Mouse (Mus musculus) macrophage (primary cell): ENCODE measurements around the gene Mpdz. TPM values are rescaled to one million over a fixed set of nuclear protein-coding genes. Genes with fewer than 3 reads are reported as not detected.

ENCODE experiments used
- H3K27ac ChIP-seq: fragments of 350-480 bp; formaldehyde crosslinking; 2 replicates; pipeline ENCODE4 v1.9.0; 2021
- H3K36me3 ChIP-seq: fragments of 350-480 bp; formaldehyde crosslinking; 2 replicates; pipeline ENCODE4 v1.9.0; 2021; ENCODE audit errors: inconsistent target
- H3K4me3 ChIP-seq: fragments of 350-480 bp; formaldehyde crosslinking; 2 replicates; pipeline ENCODE4 v1.9.0; 2021; ENCODE audit errors: inconsistent target
- H3K79me2 ChIP-seq: fragments of 350-480 bp; formaldehyde crosslinking; 2 replicates; pipeline ENCODE4 v1.9.0; 2021; ENCODE audit errors: inconsistent target
- WGBS: methylation state at CpG from one replicate; pipeline ENCODE4 v1.1.7; 2026; ENCODE audit warnings: inconsistent platforms; ENCODE audit not compliant: missing documents; 5-methylcytosine and 5-hydroxymethylcytosine counted together
- polyA plus RNA-seq: library from polyadenylated mRNA; stranded (reverse); fragments of 250-400 nt; gene quantifications from 3 replicates; pipeline ENCODE4 v1.2.4, GENCODE M21; 2018; ENCODE audit warnings: inconsistent platforms
- total RNA-seq, 78 experiments: library from RNA; depleted of rRNA; stranded (reverse); fragments of 250-400 nt; gene quantifications; 1 replicate in 9 of 78; 2 replicates in 24 of 78; 3 replicates in 43 of 78; 4 replicates in 2 of 78; pipeline ENCODE4 v1.2.4; 2018; ENCODE audit warnings: inconsistent platforms in 56 of 78

The Mpdz gene
- 1 to 10 TPM in 1 of 26 experiments, under 1 TPM in 1, not detected in 24; 0.49 to 3.4 TPM for total RNA-seq (2018; cell fraction: chromatin; rRNA removed)
- total RNA-seq (2018; cell fraction: cytosol; rRNA removed), result not detected
- total RNA-seq (2018; cell fraction: nucleus; rRNA removed), result 1 to 10 TPM in 1 of 26 experiments, under 1 TPM in 1, not detected in 24; 0.10 to 2.2 TPM
- not detected in 3 replicates for polyA plus RNA-seq

DNA sequence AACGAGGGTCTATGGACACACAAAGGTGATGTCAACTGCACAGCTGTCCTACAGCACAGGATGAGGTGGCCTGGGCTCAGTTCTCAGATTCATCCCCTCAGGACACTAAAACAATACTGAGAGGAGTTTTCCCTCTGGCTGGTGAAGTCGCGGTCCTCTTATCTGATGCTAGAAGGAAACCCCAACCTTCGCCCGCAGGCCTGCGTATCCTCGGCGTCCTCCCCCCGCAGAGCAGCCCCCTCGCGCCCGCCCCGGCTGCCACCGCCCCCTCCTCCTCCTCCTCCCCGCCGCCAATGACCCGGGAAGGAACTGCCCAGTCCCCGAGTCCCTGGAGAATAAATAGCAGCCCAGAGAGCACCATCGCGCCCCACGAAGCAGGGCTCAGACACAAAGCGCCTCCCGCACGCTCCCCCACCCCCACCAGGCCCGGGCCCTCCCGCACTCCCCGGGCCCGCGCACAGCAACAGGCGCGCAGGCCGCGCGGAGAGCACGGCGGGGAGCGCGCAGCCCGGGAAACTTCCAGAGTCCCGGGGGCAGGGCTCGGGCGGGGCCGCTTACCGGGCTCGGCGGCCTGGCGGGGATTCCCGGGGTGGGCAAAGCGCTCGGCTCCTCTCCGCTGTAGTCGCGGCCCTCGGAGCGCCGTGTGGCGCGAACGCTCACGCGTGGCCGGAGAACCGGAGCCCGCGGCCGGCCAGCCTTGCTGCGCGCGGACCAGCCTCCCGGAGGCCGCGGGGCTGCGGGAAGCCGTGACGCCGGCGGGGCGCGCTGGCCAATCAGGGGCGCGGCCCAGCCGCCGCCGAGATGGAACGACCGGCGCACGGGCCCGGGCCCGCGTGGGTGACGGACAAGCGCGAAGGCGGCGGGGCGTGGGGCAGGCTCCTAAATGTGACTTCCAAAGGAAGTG, at the start of gene Mpdz:
Gene Mpdz, minus strand, starts transcription at position 738 of the 904 bp plus-strand sequence.
- no peak within 1 kb of the TSS for H3K4me3 ChIP-seq
- H3K36me3 ChIP-seq, result no peaks in the 10 kb centered on the region
- 2% methylated on average over 68 of the region's 97 CpGs for WGBS
- H3K27ac ChIP-seq, result no peak within 1 kb of the TSS
- no peaks in the 10 kb centered on the region for H3K79me2 ChIP-seq

- H3K79me2 ChIP-seq, result no peaks in the 10 kb centered on the region
- no peak overlapping the region for H3K4me3 ChIP-seq
- no peaks in the 10 kb centered on the region for H3K36me3 ChIP-seq
- WGBS, result 87% methylated on average over 2 of the region's 2 CpGs
- H3K27ac ChIP-seq, result no peak overlapping the region
These were observed 47.9 kb upstream of the Mpdz start for GRCm38 (mm10) chr4:81490556-81490955.

GRCm38 (mm10) chr4:81484603-81485002, 42.0 kb upstream of the Mpdz start:
- Histone ChIP-seq H3K27ac (no peak overlapping the region), H3K79me2 (no peaks in the 10 kb centered on the region), H3K36me3 (no peaks in the 10 kb centered on the region), H3K4me3 (no peak overlapping the region)
- 78% methylated on average over 7 of the region's 7 CpGs for WGBS

GRCm38 (mm10) chr4:81483887-81484602, 41.4 kb upstream of the Mpdz start:
- Histone ChIP-seq H3K79me2 (no peaks in the 10 kb centered on the region), H3K36me3 (no peaks in the 10 kb centered on the region), H3K27ac (no peak overlapping the region), H3K4me3 (no peak overlapping the region)
- 82% methylated on average over 18 of the region's 18 CpGs for WGBS

- H3K79me2 ChIP-seq, result no peaks in the 10 kb centered on the region
- H3K36me3 ChIP-seq, result no peaks in the 10 kb centered on the region
- H3K4me3 ChIP-seq, result no peak overlapping the region
- H3K27ac ChIP-seq, result no peak overlapping the region
- WGBS, result 51% methylated on average over 6 of the region's 6 CpGs
These were observed 40.5 kb upstream of the Mpdz start for GRCm38 (mm10) chr4:81483159-81483558.

DNA sequence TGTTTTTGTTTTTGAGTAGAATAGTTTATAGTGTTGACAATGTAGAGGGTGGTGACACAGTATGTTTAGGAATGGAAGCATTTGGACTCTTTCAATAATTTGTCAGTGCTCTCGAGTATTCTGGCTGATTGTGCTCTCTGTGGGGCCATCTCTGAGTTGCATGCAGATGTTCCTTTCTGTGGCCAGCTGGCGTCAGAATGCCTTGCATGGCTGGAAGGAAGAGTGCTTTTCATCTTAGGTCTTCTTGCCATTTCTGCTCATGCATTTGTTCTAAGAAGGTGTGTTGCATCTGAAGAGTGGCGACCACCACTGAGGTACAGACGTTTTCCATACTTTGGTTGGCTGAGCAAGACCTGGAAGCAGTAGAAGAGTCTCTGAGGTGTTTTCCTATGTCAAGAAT, 24.2 kb upstream of the Mpdz start:
- H3K36me3 ChIP-seq, result no peaks in the 10 kb centered on the region
- H3K79me2 ChIP-seq, result no peaks in the 10 kb centered on the region
- no peak overlapping the region for H3K4me3 ChIP-seq
- H3K27ac ChIP-seq, result no peak overlapping the region
- WGBS, result 89% methylated on average over 4 of the region's 4 CpGs

DNA sequence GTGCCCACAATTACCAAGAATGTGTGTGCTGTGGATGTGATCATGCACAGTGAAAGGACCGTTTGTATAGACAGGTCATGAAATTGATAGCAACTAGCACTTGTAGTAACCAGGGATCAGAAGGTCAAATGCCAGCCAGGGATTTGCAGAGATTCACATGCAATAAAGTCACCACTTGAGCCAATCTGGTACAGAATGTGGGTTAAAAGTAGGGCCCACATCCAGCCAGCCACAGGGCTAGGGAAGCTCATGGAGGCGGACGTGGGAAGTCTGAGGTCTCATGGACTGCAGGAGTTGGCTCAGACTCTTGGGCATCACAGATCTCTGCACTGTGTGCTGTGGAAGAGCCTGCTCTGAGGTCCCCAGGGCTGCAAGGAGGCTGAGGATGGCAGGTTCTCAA, 22.6 kb upstream of the Mpdz start:
- 78% methylated on average over 3 of the region's 3 CpGs for WGBS

GRCm38 (mm10) chr4:81462253-81462652, 19.6 kb upstream of the Mpdz start:
- WGBS, result 82% methylated on average over 4 of the region's 4 CpGs
- Histone ChIP-seq H3K4me3 (no peak overlapping the region), H3K36me3 (no peaks in the 10 kb centered on the region), H3K27ac (no peak overlapping the region), H3K79me2 (no peaks in the 10 kb centered on the region)

More for the DNA sequence above, 22.6 kb upstream of the Mpdz start:
- no peaks in the 10 kb centered on the region for H3K79me2 ChIP-seq
- H3K36me3 ChIP-seq, result no peaks in the 10 kb centered on the region
- H3K4me3 ChIP-seq, result no peak overlapping the region
- no peak overlapping the region for H3K27ac ChIP-seq

GRCm38 (mm10) chr4:81458921-81459320, 16.3 kb upstream of the Mpdz start:
- no peak overlapping the region for H3K4me3 ChIP-seq
- WGBS, result 65% methylated on average over 1 of the region's 1 CpGs
- no peak overlapping the region for H3K27ac ChIP-seq
- H3K36me3 ChIP-seq, result no peaks in the 10 kb centered on the region
- H3K79me2 ChIP-seq, result no peaks in the 10 kb centered on the region

GRCm38 (mm10) chr4:81453806-81454205, 11.2 kb upstream of the Mpdz start:
- 87% methylated on average over 3 of the region's 3 CpGs for WGBS
- Histone ChIP-seq H3K36me3 (no peaks in the 10 kb centered on the region), H3K27ac (no peak overlapping the region), H3K79me2 (no peaks in the 10 kb centered on the region), H3K4me3 (no peak overlapping the region)

DNA sequence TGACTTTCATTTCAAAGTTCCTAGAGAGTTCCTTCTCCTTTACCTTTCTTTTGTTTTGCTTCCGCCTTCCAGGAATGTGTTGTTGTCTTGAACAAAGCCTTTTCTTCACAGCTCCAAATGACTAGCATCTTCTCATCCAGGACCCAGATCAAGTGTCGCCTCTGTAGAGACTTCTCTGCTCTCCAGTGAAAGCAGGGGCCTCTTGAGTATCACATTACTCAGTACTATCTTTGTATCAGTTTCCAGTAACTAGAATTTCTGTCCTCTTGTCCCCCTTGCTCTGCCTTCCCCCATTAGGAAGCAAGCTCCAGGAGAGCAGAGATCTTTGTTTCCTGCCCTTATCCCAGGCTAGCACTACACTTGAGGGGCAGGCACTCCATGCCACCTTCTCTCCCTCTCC, 9.6 kb upstream of the Mpdz start:
- no peak overlapping the region for H3K27ac ChIP-seq
- 78% methylated on average over 2 of the region's 2 CpGs for WGBS

GRCm38 (mm10) chr4:81449413-81449812, 6.8 kb upstream of the Mpdz start:
- Histone ChIP-seq H3K4me3 (no peak overlapping the region), H3K27ac (no peak overlapping the region), H3K36me3 (no peaks in the 10 kb centered on the region), H3K79me2 (no peaks in the 10 kb centered on the region)
- WGBS, result 90% methylated on average over 4 of the region's 4 CpGs

More for the DNA sequence above, 9.6 kb upstream of the Mpdz start:
- Histone ChIP-seq H3K4me3 (no peak overlapping the region), H3K79me2 (no peaks in the 10 kb centered on the region), H3K36me3 (no peaks in the 10 kb centered on the region)

DNA sequence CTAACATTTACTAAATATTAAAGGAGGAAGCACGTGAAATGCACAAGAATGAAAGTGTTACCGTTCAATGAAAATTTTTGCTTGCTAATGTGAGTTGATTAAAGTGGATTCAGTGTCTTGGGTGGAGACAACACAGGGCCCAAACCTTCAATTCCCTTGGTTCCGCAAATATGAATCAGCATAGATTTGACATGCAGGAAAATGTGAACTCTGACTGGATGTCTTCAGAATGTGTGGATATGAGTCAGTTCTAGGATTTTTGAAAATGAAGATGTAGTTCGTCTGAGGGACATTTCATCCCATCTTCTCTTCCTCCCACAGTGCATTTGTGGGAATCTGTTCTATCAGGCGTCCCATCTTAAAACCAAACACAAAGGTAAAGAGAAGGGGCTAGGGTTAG, 951 bp upstream of the Mpdz start:
- H3K4me3 ChIP-seq, result no peak overlapping the region
- WGBS, result 74% methylated on average over 5 of the region's 5 CpGs
- no peak overlapping the region for H3K27ac ChIP-seq

DNA sequence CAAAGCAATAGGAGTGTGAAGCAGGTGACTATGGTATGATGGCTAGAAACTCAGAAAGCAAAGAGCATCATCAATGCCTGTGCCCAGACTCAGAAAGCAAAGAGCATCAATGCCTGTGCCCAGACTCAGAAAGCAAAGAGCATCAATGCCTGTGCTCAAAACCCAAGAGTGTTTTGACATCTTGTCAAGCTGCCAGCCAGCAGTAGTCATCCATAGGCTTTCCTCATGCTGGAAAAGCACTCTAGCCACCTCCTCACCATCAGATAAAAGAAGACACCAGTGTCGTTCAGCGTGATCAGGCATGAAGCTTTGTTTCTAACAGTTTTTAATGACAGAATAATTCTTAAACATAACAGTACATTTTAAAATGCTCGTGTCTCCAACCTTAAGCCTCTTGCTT, 8.7 kb downstream of the Mpdz start:
- Histone ChIP-seq H3K36me3 (no peaks in the 10 kb centered on the region), H3K79me2 (no peaks in the 10 kb centered on the region), H3K27ac (no peak overlapping the region), H3K4me3 (no peak overlapping the region)
- 87% methylated on average over 3 of the region's 3 CpGs for WGBS

More for the DNA sequence above, 951 bp upstream of the Mpdz start:
- no peaks in the 10 kb centered on the region for H3K36me3 ChIP-seq
- H3K79me2 ChIP-seq, result no peaks in the 10 kb centered on the region

DNA sequence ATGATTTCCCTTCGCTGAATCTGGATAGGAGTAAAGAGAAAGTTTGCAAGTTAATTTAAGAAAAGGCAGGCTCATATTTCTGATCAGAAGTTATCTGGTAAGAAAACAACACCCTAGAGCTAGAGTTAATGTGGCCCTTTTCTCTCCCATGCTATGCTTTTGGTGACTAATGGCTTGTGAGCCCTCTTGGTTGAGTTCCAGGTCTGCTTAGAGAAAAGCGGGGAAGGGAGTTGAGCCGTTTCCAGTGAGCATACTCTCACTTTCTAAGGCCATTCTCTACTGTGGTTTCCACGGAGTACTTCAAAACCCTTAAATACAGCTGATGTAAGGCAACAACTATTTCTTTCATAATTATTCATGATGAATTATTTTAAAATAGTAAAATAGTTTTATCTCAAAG, 11.8 kb downstream of the Mpdz start:
- 92% methylated on average over 4 of the region's 4 CpGs for WGBS
- Histone ChIP-seq H3K27ac (no peak overlapping the region), H3K4me3 (no peak overlapping the region), H3K79me2 (no peaks in the 10 kb centered on the region), H3K36me3 (no peaks in the 10 kb centered on the region)
